Mouse (Mus musculus) thymus, postnatal 0 days (tissue): ENCODE results near the gene Extl1. TPM values are rescaled to one million over a fixed set of nuclear protein-coding genes. Genes with fewer than 3 reads are reported as not detected.
"Not testable (repeated sequence)": the region's sequence is repeated elsewhere in the genome, so short reads cannot be mapped to it uniquely, and the experiment has no call there.

Source experiments
- DNase-seq: peaks from one replicate; pipeline ENCODE4 v3.0.0-alpha.2; 2015; ENCODE audit warnings: low spot score
- polyA plus RNA-seq: library from polyadenylated mRNA; unstranded; fragments of >200 nt; fragmentation: Nextera tagmentation; extraction: Ambion mirVana; gene quantifications from 2 replicates; pipeline ENCODE4 v1.2.1, GENCODE M21; 2015

The Extl1 gene
- polyA plus RNA-seq, 1 experiment from 2014 or later: 2.9 TPM

DNA sequence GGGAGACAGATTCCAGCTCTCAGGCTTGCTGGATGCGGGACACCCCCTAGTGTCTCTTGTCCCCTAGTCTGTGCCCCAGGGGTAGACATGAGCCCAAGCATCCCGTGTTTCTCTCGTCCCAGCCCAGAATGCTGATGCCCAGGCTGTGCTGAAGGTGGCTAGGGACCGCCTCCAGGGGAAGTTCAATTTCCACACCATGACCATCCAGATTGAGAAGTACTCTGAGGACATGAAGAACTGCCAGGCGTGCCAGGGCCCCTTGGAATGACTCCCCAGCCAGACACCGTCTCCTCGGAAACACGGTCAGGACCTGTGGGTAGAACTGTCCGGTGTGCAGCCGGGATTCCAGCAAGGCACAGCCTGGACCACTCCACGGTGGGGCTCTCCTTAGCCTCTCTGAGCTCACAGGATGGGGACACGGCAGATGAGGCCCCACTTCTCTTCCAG lies 31.4 kb downstream of the Extl1 start:
- DNase-seq: no peak

DNA sequence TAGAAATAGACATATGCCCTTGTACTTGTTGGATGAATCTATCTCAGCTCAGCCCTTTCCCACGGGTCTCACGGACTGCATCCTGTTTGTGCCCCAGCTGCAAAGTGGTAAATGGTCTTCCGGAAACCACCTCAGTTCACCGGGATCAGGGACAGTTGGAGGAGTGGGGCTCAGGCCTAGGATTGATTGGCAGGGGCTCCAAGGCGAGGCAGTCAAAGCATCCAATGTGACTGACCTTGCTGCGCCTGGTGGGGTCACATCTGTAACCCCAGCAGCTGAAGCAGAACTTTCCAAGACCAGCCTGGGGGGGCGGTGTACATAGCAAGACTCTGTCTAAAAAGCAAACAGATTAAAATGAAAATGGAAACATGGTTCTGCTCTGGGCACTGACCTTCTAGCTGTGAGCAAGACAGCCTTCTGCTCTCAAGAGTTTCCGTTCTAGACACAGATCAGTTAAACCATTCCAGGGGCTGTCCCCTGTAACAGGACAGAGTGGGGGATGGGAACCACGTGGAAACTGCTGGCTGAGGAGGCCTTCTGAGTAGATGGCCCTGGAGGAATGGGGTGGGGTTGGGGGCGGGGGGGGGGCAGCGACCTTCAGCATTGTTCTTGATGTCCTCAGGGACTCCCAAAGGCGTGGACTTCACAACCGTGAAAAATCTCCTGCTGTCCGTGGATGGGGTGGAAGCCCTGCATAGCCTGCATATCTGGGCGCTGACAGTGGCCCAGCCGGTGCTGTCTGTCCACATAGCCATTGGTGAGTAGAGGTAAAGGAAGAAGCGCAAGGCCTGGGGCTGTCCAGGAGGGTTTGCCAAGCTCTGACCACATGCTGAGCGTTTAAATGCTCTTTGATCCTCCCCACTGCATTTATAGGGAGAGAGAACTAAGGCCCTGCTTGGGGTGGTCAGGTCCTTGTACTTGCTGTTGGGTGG lies 32.1 kb downstream of the Extl1 start:
- DNase-seq: no peak

DNA sequence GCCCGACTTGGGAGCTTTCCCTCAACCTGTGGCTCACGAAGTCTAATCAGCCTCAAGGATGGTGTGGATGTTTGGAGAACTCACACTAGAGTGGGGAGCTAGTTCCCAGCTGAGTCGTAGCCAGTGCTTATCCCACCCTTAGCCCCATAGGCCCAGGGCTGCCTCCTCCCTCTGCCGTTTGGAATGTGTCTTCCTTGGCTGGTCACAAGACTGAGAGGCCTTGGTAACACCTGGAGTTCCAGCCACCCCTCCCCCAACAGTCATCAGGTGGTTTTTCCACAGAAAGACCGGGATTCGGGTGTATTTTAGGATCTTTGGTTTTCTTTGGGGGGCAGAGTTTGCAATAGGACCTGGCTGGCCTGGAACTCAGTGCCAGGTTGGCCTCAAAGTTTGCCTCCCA lies 33.0 kb downstream of the Extl1 start:
- no peak for DNase-seq

DNA sequence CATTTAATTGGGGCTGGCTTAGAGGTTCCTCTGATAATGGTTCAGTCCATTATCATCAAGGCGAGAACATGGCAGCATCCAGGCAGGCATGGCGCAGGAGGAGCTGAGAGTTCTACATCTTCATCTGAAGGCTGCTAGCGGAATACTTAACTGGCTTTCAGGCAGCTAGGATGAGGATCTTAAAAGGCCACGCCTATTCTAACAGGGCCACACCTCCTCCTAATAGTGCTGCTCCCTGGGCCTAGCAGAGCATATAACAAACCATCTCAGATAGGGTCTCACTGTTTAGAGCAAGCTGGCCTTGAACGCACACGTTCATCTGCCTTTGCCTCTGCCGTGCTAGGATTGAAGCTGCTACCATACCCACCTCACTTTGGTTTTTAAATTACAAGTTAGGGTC lies 33.8 kb downstream of the Extl1 start:
- no peak for DNase-seq

DNA sequence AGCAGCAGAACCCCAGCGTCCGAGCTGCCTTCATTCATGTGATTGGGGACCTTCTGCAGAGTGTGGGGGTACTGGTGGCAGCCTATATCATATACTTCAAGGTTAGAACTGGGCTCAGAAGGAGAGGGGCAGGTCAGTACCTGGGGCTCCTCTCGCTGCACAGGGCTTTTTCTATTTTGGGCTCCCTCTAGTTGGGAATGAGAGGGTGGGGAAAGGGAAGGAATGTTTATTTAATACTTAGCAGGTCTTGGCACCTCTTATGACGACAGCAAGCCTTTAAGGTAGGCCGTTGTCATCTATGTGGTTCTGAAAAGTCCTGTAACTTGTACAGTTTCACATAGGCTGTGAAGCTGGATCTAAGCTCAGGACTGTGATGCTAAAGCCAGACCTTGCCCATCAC lies 35.1 kb downstream of the Extl1 start:
- DNase-seq: no peak

DNA sequence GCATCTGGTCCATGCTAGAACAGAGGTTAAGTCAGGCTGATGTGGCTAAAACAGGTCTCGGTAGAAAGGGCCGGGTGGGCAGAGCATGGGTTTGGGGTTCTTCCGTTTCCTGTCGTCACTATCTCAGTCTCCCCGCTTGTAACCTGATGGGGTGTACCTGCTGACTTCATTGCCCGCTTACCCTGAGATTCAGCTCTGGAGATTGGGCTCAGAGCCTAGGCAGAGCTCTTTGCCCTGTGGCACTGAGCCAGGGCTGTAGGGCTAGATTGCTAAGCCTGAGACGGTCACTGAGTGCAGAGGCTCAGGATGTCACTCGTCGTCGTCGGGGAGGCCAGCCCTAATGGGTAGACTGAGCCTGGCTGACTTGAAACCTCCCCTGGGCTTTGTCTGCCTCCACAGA lies 35.6 kb downstream of the Extl1 start:
- DNase-seq: no peak

DNA sequence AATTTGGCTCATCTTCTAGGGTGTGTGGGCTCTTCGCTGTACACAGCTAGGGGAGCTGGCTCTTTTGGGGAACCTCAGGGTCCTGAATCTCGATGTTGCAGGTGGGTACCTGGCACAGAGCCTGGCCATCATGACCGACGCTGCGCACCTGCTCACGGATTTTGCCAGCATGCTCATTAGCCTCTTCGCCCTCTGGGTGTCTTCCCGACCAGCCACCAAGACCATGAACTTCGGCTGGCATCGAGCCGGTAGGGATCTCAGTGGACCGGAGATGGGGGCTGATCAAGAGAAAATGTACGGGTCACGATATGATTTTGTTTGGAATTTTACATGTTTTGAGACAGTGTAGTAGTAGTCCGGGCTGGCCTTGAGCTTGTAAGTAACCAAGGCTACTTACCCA lies 37.8 kb downstream of the Extl1 start:
- DNase-seq: no peak

DNA sequence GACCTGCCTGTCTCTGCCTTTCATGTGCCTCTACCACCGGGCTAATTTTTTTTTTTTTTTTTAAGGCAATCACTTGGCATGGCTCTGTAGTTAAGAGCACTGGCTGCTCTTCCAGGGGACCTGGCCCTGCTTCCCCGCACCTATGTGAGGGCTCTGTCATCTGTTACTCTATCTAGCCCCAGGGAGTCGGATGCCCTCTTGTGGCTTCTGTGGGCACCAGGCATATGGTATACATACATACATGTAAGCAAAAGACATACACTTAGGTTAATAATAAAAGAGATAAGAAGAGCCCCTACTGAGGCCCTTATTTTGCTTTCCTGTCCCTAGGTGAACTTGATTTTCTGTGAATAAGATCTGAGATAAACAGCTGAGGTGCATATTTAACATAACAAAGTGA lies 39.0 kb downstream of the Extl1 start:
- no peak for DNase-seq

DNA sequence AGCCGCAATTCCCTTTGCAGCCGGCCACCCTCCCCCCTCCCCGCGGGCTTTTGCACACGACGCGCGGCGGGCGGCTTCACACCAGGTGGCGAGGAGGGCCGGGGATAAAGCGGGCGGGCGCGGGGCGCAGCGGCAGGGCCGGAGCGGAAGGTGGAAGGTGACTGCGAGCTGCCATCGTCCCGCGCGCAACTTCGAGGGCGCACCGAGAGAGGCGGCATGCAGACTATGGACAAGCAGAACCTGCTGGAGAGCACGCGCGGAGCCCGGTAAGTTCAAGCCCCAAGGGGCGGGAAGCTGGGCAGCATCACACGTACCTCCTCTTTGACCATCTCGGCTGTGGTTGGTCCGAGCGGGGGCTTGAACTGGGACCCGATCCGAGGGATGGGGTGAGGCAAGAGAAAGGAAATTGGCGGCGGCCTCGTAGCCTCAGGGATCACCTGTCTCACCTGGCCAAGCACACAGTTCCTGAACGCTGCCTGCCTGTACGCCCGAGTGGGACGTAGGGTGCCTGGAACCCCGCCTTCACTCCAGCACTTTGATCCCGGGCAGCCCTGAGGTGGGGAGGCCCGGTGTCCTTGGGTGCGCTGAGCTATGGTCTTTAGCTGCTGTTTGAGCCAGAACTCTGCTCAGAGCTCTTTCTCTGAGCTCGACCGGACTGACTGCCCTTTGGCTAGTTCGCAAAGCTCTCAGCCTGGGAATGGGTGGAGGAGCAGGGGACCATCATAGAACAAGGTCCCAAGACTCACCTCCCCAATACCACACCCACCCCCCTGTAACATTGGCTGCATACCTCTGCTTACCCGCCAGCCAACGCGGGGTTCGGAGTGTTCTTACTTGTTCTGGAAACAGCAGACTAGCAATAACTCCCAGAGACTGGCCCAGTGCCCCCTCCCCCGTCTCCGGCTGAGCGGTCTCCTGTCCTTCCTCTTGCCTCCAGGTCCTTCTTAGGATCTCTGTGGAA lies 40.3 kb downstream of the Extl1 start, which contains the start of gene Slc30a2:
Gene Slc30a2 (plus strand): TSS at position 111 of the 961 bp plus-strand sequence.
- peak; percentile 19 for DNase-seq

DNA sequence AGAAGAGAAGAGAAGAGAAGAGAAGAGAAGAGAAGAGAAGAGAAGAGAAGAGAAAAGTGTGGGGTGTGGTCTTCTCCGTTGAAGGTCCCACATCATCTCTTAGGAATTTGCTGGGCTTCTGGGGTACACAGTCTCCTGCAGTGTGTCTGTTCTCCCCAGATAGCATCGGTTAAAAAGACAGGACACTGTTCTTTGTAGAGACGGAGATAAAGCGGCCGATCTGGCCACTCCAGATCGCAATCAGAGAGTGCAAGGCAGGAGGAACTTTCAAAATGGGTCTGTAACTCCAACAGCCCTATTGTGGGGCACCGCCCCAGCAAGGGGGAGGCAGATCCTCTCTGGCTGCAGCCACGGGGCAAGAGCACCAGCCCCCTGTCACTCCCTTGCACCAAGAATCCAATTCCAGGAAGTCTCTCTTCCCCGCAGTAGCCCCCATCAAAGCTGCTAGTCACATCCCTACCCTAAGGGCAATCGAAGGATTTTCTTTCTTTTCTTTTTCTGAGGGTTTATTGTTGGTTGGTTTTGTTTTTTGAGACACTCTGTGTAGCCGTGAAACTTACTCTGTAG lies 41.4 kb downstream of the Extl1 start:
- DNase-seq: no peak

DNA sequence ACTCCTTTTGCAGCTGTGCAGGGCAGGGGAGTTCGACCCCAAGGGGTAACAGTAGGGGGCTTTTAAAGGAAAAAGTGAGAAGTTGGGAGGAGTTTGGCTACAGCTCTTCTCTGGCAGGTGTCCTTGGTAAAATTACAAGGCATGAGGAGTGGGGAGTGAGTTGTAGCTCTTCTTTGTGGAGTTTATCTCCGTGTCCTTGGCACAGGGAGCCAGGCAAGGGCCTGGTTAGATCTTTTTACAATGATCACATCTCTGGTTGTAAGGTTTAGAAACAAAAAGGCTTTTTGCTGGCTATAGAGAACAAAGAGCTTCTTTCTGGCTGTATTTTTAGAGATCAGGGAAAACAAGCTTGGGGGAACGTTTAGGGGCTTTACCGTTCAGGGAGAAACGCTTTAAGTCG lies 42.4 kb downstream of the Extl1 start:
- not testable (repeated sequence) for DNase-seq

DNA sequence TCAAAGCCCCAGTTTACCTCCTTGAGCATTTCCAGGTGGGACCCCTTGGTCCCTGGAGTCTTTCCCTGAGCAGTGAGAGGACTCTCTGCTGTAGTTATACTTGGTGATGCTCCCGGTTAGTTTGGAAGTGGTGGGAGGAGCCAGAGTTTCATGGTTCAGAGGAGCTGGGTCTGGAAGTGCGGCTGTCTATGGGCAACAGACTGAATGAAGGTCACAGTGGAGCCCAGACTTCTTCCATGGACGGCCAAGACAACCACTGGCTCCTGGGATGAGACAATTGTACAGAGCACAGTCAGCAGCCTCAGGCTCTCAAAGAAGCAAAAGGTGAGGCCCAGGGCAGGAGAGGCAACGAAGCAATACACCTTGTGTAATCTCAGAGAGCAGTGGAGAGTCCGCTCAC lies 53.4 kb downstream of the Extl1 start:
- DNase-seq: no peak

DNA sequence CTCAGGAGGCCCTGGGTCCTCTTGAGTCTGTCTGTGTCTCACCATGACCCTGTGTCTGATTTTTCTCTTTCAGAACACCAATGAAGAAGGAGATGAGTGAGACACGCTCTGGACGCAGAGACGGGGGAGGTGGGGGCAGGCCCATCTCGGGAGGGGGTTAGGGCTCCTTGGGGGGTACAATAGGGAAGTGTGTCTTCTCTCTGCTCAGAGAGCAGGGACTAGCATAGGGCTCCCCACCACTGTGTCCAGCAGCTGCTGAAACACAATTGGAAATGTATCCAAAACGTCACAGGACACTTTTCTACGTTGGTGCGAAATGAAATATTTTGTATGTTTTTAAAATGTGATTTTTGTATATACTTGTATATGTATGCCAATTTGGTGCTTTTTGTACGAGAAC lies 54.8 kb downstream of the Extl1 start:
- DNase-seq: no peak

DNA sequence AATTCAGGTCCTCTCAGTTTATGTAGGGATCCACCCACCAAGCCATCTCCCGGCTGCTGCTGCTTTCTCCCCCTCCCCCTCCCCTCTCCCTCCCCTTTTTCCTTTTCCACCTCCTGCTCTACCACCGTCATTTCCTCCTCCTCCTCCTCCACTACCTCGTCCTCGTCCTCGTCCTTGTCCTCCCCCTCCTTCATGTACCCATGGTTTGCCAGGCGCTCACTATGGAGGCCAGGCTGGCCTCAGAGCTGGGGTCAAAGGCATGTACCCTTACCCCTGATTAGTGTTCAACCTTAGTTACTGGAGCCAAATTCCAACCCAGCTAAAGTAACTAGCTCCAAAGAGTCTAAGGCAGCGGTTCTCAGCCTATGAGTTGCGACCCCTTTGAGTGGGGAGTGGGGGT lies 55.5 kb downstream of the Extl1 start:
- DNase-seq: no peak

DNA sequence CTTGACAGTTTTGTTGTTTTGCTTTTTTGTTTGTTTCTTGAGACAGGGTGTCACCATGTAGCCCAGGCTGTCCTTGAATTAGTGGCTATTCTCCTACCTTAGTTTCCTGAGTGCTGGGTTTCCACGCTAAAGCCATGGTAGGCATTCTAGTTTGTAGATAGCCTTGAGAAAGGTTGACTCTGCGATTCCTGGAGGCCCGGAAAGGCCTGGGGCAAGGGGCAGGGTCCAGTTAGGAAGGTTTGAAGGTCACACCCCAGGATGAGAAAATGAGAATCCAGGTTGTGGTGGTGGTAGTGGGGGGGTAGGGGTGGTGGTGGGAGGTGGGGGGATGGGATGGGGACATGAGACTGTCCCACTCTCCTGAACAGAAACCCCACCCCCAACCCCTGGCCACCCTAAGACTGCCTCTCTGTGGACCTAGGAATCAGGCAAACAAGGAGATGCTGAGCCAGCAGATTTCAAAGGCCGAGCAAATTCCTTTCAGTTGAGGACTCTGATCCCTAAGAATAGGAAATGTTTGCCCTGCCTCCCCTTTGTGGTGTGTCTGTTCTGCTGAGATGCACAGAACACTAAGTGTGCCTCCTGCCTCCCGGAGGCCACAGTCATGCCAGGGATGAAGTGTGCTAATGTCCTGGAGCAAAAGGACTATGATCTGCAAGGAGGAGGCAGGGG lies 56.7 kb downstream of the Extl1 start:
- no peak for DNase-seq

DNA sequence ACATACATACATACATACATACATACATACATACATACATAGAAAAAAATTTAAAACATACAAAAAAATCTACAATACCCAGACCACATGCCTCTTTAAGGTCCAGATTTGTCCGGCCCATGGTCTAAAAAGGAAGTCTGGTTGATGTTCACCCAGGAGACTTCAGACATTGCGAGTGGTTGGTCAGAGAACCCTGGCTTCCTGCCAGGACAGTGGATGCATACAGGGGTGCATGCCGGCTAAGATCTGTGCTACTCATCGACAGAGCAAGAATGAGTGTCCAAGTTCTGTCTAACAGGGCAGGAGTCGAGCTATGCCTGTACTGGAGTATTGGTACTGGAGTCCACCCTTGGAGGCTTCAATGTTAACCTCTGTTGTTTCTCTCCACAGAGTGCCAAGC lies 59.0 kb downstream of the Extl1 start:
- no peak for DNase-seq

DNA sequence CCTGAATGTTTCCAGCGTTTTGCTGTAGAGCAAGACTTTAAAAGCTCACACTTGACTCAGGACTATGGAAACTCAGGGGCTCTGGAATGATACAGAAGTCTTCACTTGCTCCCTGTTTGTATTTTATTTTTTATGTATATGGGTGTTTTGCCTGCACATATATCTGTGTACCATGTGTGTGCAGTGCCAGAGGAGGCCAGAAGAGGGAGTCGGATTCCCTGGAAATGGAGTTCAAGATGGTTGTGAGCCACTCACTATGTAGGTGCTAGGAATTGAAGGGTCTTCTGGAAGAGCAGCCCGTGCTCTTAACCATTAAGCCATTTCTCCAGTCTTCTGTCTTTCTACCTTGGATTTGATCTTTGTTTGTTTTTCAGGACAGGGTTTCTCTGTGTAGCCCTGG lies 62.1 kb downstream of the Extl1 start:
- DNase-seq: no peak

DNA sequence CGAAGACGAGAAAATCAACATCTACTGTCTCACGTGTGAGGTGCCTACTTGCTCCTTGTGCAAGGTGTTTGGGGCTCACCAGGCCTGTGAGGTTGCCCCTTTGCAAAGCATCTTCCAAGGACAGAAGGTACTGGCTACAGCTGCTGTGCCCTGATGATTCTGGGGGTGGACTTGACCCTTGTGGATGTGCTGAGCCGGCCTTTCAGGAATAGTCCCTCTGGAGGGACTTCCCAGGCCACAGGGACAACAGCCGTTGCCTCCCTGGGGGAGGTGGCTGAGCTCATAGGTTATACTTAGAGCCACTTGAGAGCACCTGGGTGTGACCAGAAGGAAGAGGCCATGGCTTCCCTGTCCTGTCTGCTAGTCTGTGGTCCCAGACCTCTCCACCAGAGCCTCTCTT lies 64.0 kb downstream of the Extl1 start:
- no peak for DNase-seq

DNA sequence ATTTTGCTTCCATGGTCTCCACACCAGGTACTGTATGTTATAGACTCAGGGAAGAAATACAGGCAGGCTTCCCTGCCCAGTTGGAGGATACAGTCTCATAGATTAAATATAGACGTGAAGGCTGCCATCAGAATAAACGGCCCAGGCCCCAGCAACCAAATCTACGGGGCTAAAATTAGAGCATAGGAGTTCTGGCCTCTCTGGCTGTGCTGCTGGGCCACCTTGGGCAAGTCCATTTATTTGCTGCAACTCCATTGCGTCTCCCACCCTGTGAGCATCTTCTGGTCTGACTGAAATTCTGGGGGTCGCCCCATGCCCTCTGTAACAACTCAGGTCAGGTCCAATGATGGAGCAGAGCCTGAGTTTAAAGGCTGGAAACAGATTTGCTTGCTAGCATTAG lies 64.6 kb downstream of the Extl1 start:
- DNase-seq: no peak

DNA sequence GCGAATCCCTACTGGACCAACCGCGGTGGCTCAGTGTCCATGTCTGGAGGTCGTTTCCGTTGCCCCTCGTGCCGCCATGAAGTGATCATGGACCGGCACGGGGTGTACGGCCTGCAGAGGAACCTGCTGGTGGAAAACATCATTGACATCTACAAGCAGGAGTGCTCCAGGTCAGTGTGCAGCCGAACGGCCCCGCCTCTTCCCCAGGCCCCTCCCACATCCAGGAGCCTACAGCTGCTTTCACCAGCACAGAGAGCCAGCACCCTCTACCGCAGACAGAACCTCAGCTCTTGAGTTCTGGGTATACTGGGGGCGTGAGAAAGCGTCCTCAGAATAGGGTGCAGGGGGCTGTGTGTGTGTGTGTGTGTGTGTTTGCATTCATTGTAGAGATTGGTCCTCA lies 67.3 kb downstream of the Extl1 start:
- peak; percentile 32 for DNase-seq

DNA sequence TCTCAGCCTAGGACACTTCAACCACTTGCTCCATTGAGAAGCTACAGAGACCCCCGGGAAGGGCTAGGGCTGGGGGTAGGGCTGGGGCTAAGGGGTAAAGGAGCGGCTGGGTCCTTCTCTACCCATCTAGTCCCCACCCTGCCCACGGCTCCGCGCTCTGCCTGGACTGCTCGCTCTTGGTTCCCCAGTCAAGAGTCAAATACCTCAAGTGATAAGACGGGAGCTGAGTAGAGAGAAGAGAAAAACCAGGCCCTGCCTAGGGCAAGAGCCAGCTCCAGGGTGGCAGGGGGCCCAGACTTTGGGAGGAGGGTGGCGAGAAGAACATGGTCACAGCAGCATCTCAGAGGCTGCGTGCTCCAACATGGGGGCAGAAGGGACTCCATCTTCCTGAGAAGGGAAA lies 68.2 kb downstream of the Extl1 start:
- no peak for DNase-seq
